ENCODE assay signal across 23 mouse cellular contexts in genomic region chr5:102333894-102334293, GRCm38 (mm10).
DNase-seq lines count a peak whose midpoint lies in the region; ATAC-seq and TF ChIP-seq lines count a peak whose summit lies in the region.
"Had no signal": no experiment of that assay in that cellular context is flagged by ENCODE, and none has a peak within 500 bp of the region (broad histone marks: within the 10 kb centered on the region; RNA-seq: fewer than 3 reads in every experiment).

No protein-coding gene starts in this region.

- H3K4me1 ChIP-seq in forebrain, embryonic 13.5 days: 0 out of 2 replicates have a peak, but pooled peaks cover 8% of the 10 kb centered on the region
- no peaks in the 10 kb centered on the region for H3K4me1 ChIP-seq in forebrain, embryonic 12.5 days
- H3K4me1 ChIP-seq in midbrain, embryonic 13.5 days (replicated peaks): peaks cover 16% of the 10 kb centered on the region; the same call in 1 of the 2 replicates
- no peaks in the 10 kb centered on the region for H3K4me1 ChIP-seq in midbrain, embryonic 11.5 days (ENCODE audit: control insufficient read depth, insufficient read depth, low read length)
- H3K4me1 ChIP-seq in midbrain, embryonic 15.5 days: peaks cover 14% of the 10 kb centered on the region
- no peaks in the 10 kb centered on the region for H3K4me1 ChIP-seq in lung, adult 2 months (ENCODE audit: control insufficient read depth, insufficient read depth, low read length)
- H3K4me1 ChIP-seq: heart, embryonic 10.5 days; hindbrain, embryonic 12.5 days; intestine, embryonic 15.5 days had no signal

- no peak overlapping the region for H3K4me3 ChIP-seq in forebrain, embryonic 13.5 days
- H3K4me3 ChIP-seq in forebrain, embryonic 12.5 days (replicated peaks): no peak overlapping the region
- no peak overlapping the region for H3K4me3 ChIP-seq in midbrain, embryonic 13.5 days (replicated peaks)
- H3K4me3 ChIP-seq in midbrain, embryonic 11.5 days (ENCODE audit: low read depth, low read length): no peak overlapping the region
- no peak overlapping the region for H3K4me3 ChIP-seq in midbrain, embryonic 15.5 days
- no peak overlapping the region for H3K4me3 ChIP-seq in lung, adult 2 months (replicated peaks; ENCODE audit: extremely low read depth, low read depth, low read length)
- H3K4me3 ChIP-seq: embryonic facial prominence, embryonic 13.5 days; heart, embryonic 10.5 days; hindbrain, embryonic 12.5 days; intestine, embryonic 15.5 days had no signal

- no peaks in the 10 kb centered on the region for H3K27me3 ChIP-seq in forebrain, embryonic 13.5 days
- no peaks in the 10 kb centered on the region for H3K27me3 ChIP-seq in forebrain, embryonic 12.5 days
- no peaks in the 10 kb centered on the region for H3K27me3 ChIP-seq in midbrain, embryonic 13.5 days
- H3K27me3 ChIP-seq in midbrain, embryonic 11.5 days (ENCODE audit: control insufficient read depth, insufficient read depth, low read length): no peaks in the 10 kb centered on the region
- H3K27me3 ChIP-seq in midbrain, embryonic 15.5 days (replicated peaks): no peaks in the 10 kb centered on the region
- H3K27me3 ChIP-seq: embryonic facial prominence, embryonic 13.5 days; hindbrain, embryonic 12.5 days; intestine, embryonic 15.5 days had no signal

- WGBS in forebrain, embryonic 13.5 days: 60% methylated on average over 5 of the region's 5 CpGs
- WGBS in forebrain, embryonic 12.5 days: 71% methylated on average over 5 of the region's 5 CpGs
- 57% methylated on average over 5 of the region's 5 CpGs for WGBS in midbrain, embryonic 13.5 days
- 84% methylated on average over 5 of the region's 5 CpGs for WGBS in midbrain, embryonic 11.5 days
- WGBS in midbrain, embryonic 15.5 days: 42% methylated on average over 5 of the region's 5 CpGs
- WGBS in lung, adult 2 months: 85% methylated on average over 5 of the region's 5 CpGs

- H3K36me3 ChIP-seq in forebrain, embryonic 13.5 days (ENCODE audit: poor library complexity, severe bottlenecking): no peaks in the 10 kb centered on the region
- no peaks in the 10 kb centered on the region for H3K36me3 ChIP-seq in forebrain, embryonic 12.5 days (replicated peaks)
- H3K36me3 ChIP-seq in midbrain, embryonic 13.5 days: no peaks in the 10 kb centered on the region
- H3K36me3 ChIP-seq in midbrain, embryonic 11.5 days (ENCODE audit: control insufficient read depth, insufficient read depth, low read length): no peaks in the 10 kb centered on the region
- no peaks in the 10 kb centered on the region for H3K36me3 ChIP-seq in midbrain, embryonic 15.5 days (replicated peaks)
- H3K36me3 ChIP-seq: embryonic facial prominence, embryonic 13.5 days; G1E; heart, embryonic 10.5 days; hindbrain, embryonic 12.5 days; intestine, embryonic 15.5 days had no signal

- no peak overlapping the region for H3K27ac ChIP-seq in forebrain, embryonic 13.5 days
- no peak overlapping the region for H3K27ac ChIP-seq in forebrain, embryonic 12.5 days
- no peak overlapping the region for H3K27ac ChIP-seq in midbrain, embryonic 13.5 days
- H3K27ac ChIP-seq in midbrain, embryonic 11.5 days (ENCODE audit: low read depth, low read length): no peak overlapping the region
- H3K27ac ChIP-seq in midbrain, embryonic 15.5 days: 0 out of 2 replicates have a peak overlapping the region, but pooled peaks have one; percentile 8
- H3K27ac ChIP-seq: embryonic facial prominence, embryonic 13.5 days; heart, embryonic 10.5 days; intestine, embryonic 15.5 days had no signal

- TF ChIP-seq POLR2A in lung, adult 2 months (IDR thresholded peaks at IDR 0.05; ENCODE audit: borderline replicate concordance, extremely low read depth, low read depth, low read length): no peak

- no peak for DNase-seq in midbrain, embryonic 11.5 days (ENCODE audit: low spot score, missing footprints)
- no peak for DNase-seq in urinary bladder, postnatal 36 days (ENCODE audit: low spot score in 2 of 2)
- no peak for DNase-seq in lung, adult 2 months
- DNase-seq: adrenal gland, adult 8-10 months; adrenal gland, postnatal 36 days; B cell, adult 2 months; cerebellum, adult 11-12 months; cerebellum, adult 9-10 months; cerebellum, postnatal 25 days; gastrocnemius, postnatal 10 days; heart, adult 18-20 months; heart, postnatal 10 days; heart, postnatal 4 days had no signal

- no peak for TF ChIP-seq CTCF in lung, adult 2 months (IDR thresholded peaks at IDR 0.05; ENCODE audit: insufficient read depth, low read length)

- H3K4me2 ChIP-seq in forebrain, embryonic 13.5 days: no peak overlapping the region
- no peak overlapping the region for H3K4me2 ChIP-seq in forebrain, embryonic 12.5 days
- no peak overlapping the region for H3K4me2 ChIP-seq in midbrain, embryonic 13.5 days (replicated peaks)
- H3K4me2 ChIP-seq in midbrain, embryonic 11.5 days: no peak overlapping the region
- H3K4me2 ChIP-seq in midbrain, embryonic 15.5 days: no peak overlapping the region
- H3K4me2 ChIP-seq: hindbrain, embryonic 12.5 days; intestine, embryonic 15.5 days had no signal

- peak; percentile 68; the same call in 1 of the 2 replicates for ATAC-seq in forebrain, embryonic 13.5 days
- no peak for ATAC-seq in forebrain, embryonic 12.5 days (ENCODE audit: low FRiP score)
- ATAC-seq in midbrain, embryonic 13.5 days: 0 out of 2 replicates have a peak, but pooled peaks have one; percentile 14
- ATAC-seq in midbrain, embryonic 11.5 days (ENCODE audit: low FRiP score): no peak
- ATAC-seq in midbrain, embryonic 15.5 days (replicated peaks): peak; percentile 75; the same call in 1 of the 2 replicates
- ATAC-seq: CD4-positive, CD25-positive, alpha-beta regulatory T cell, adult 4 months; intestine, embryonic 15.5 days had no signal

- H3K9me3 ChIP-seq in forebrain, embryonic 13.5 days (replicated peaks): no peaks in the 10 kb centered on the region
- H3K9me3 ChIP-seq in forebrain, embryonic 12.5 days: no peaks in the 10 kb centered on the region
- no peaks in the 10 kb centered on the region for H3K9me3 ChIP-seq in midbrain, embryonic 13.5 days
- H3K9me3 ChIP-seq in midbrain, embryonic 11.5 days (ENCODE audit: control insufficient read depth, low read length): no peaks in the 10 kb centered on the region
- H3K9me3 ChIP-seq in midbrain, embryonic 15.5 days: no peaks in the 10 kb centered on the region
- H3K9me3 ChIP-seq: embryonic facial prominence, embryonic 13.5 days; heart, embryonic 10.5 days; hindbrain, embryonic 12.5 days; intestine, embryonic 15.5 days had no signal

- H3K9ac ChIP-seq in forebrain, embryonic 13.5 days: no peak overlapping the region
- no peak overlapping the region for H3K9ac ChIP-seq in forebrain, embryonic 12.5 days
- no peak overlapping the region for H3K9ac ChIP-seq in midbrain, embryonic 13.5 days (replicated peaks)
- H3K9ac ChIP-seq in midbrain, embryonic 11.5 days (ENCODE audit: low read length): no peak overlapping the region
- H3K9ac ChIP-seq in midbrain, embryonic 15.5 days: no peak overlapping the region
- H3K9ac ChIP-seq: hindbrain, embryonic 12.5 days; intestine, embryonic 15.5 days had no signal

Comparison
In these comparisons a context has a peak if more than half of its experiments do, and no peak if none do; other contexts are left out.
1. ATAC-seq: peak in forebrain, embryonic 13.5 days (single experiment), midbrain, embryonic 13.5 days (single experiment) and midbrain, embryonic 15.5 days (single experiment); none in forebrain, embryonic 12.5 days (single experiment) and midbrain, embryonic 11.5 days (single experiment).